Mouse (Mus musculus) embryonic facial prominence, embryonic 13.5 days (tissue): ENCODE measurements around the gene Frmd4a. TPM values are rescaled to one million over a fixed set of nuclear protein-coding genes. Genes with fewer than 3 reads are reported as not detected.

Source experiments
- ATAC-seq: fragments of 200-750 bp; cut with Nextera tagmentation; 2 replicates; pipeline ENCODE4 v1.8.0; 2017; ENCODE audit warnings: low read depth; ENCODE audit not compliant: insufficient number of reproducible peaks, insufficient read depth, low FRiP score, low TSS enrichment
- H3K27ac ChIP-seq: fragments of 300-500 bp; sonication (generic); 2 replicates; pipeline ENCODE4 v1.5.1; 2015; ENCODE audit warnings: moderate library complexity, mild to moderate bottlenecking, inconsistent platforms
- H3K27me3 ChIP-seq: fragments of 300-500 bp; sonication (generic); 2 replicates; pipeline ENCODE4 v1.6.1; 2015; ENCODE audit warnings: mild to moderate bottlenecking, inconsistent platforms
- H3K36me3 ChIP-seq: fragments of 300-500 bp; sonication (generic); 2 replicates; pipeline ENCODE4 v1.6.1; 2015; ENCODE audit warnings: mild to moderate bottlenecking, inconsistent platforms
- H3K4me1 ChIP-seq: fragments of 300-500 bp; sonication (generic); 2 replicates; pipeline ENCODE4 v1.6.1; 2015; ENCODE audit warnings: inconsistent platforms
- H3K4me2 ChIP-seq: fragments of 300-500 bp; sonication (generic); 2 replicates; pipeline ENCODE4 v1.6.1; 2015; ENCODE audit warnings: moderate library complexity, mild to moderate bottlenecking, inconsistent platforms
- H3K4me3 ChIP-seq: fragments of 300-500 bp; sonication (generic); 2 replicates; pipeline ENCODE4 v1.5.1; 2015; ENCODE audit warnings: mild to moderate bottlenecking, inconsistent platforms
- H3K9ac ChIP-seq: fragments of 300-500 bp; sonication (generic); 2 replicates; pipeline ENCODE4 v1.6.1; 2015; ENCODE audit warnings: mild to moderate bottlenecking, inconsistent platforms
- H3K9me3 ChIP-seq: fragments of 300-500 bp; sonication (generic); 2 replicates; pipeline ENCODE4 v1.6.1; 2016; ENCODE audit warnings: inconsistent platforms
- WGBS: fragments of 180-500 bp; shearing (Covaris S2); methylation state at CpG from one replicate; pipeline ENCODE4 v1.1.7; 2015; ENCODE audit warnings: mixed read lengths; 5-methylcytosine and 5-hydroxymethylcytosine counted together
- polyA plus RNA-seq: library from polyadenylated mRNA; unstranded; fragments of >200 nt; fragmentation: Nextera tagmentation; extraction: Ambion mirVana; gene quantifications from 2 replicates; pipeline ENCODE4 v1.2.1, GENCODE M21; 2015

Frmd4a gene
- polyA plus RNA-seq, 1 experiment from 2014 or later, result 50.8 TPM

GRCm38 (mm10) chr2:4504413-4504812 is 486.9 kb downstream of the Frmd4a start:
- no peak overlapping the region for H3K9ac ChIP-seq
- no peak overlapping the region for H3K4me3 ChIP-seq
- peaks cover 29% of the 10 kb centered on the region for H3K36me3 ChIP-seq
- H3K27me3 ChIP-seq, result no peaks in the 10 kb centered on the region
- no peak for ATAC-seq
- H3K27ac ChIP-seq, result no peak overlapping the region
- WGBS, result 87% methylated on average over 10 of the region's 10 CpGs
- no peak overlapping the region for H3K4me2 ChIP-seq
- peaks cover 30% of the 10 kb centered on the region for H3K4me1 ChIP-seq
- H3K9me3 ChIP-seq, result no peaks in the 10 kb centered on the region

DNA sequence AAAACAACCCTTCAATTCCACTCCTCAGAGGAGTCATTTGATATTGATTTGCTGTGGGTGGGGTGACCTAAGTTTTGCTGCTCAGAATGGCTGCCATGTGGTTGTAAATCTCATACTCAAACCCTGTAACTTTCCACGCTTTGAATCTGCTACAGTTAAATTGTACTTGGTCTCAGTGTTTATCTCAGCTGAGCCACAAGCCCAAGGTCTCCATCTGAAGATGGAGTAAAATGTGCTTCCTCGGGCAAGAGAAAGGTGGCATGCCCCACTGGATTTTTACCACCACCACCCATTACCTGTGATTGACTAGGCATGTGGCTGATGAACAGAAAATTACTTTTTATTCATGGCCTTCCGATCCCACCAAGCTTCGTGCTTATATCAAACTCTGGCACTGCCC is 488.2 kb downstream of the Frmd4a start:
- no peak for ATAC-seq
- H3K9me3 ChIP-seq, result no peaks in the 10 kb centered on the region
- 79% methylated on average over 4 of the region's 4 CpGs for WGBS

DNA sequence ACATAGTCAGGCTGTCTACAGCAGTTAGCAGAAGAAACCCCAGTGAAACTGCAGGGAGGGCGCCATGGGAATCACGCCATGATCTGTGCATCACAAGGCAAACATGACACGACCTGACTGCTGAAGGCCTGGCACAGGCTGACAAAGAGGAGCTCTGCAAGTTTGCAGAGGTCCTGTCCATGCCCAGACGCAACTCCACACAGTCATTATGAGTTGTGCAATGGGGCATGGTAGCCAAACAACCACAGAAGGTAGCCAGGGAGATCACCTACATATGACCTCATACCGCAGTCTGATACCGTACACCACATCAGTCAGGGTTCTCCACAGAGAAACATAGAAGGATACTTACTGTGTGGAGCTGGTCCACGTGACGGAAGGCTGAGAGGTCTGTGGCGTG is 489.1 kb downstream of the Frmd4a start:
- H3K9ac ChIP-seq, result no peak overlapping the region
- 88% methylated on average over 9 of the region's 9 CpGs for WGBS
- peaks cover 27% of the 10 kb centered on the region for H3K4me1 ChIP-seq
- no peaks in the 10 kb centered on the region for H3K27me3 ChIP-seq
- no peak for ATAC-seq
- H3K4me2 ChIP-seq, result no peak overlapping the region
- peaks cover 22% of the 10 kb centered on the region for H3K36me3 ChIP-seq
- no peaks in the 10 kb centered on the region for H3K9me3 ChIP-seq
- H3K27ac ChIP-seq, result no peak overlapping the region
- no peak overlapping the region for H3K4me3 ChIP-seq

More for the DNA sequence above, 488.2 kb downstream of the Frmd4a start:
- Histone ChIP-seq H3K4me3 (no peak overlapping the region), H3K9ac (no peak overlapping the region), H3K27me3 (no peaks in the 10 kb centered on the region), H3K4me1 (peaks cover 36% of the 10 kb centered on the region), H3K4me2 (no peak overlapping the region), H3K27ac (no peak overlapping the region), H3K36me3 (peaks cover 29% of the 10 kb centered on the region)

- 75% methylated on average over 13 of the region's 13 CpGs for WGBS
- Histone ChIP-seq H3K9me3 (no peaks in the 10 kb centered on the region), H3K4me1 (peaks cover 28% of the 10 kb centered on the region), H3K36me3 (peaks cover 22% of the 10 kb centered on the region), H3K27me3 (no peaks in the 10 kb centered on the region), H3K9ac (no peak overlapping the region), H3K4me2 (no peak overlapping the region), H3K4me3 (no peak overlapping the region), H3K27ac (no peak overlapping the region)
- no peak for ATAC-seq
Observed at GRCm38 (mm10) chr2:4507887-4508615, 490.5 kb downstream of the Frmd4a start.

DNA sequence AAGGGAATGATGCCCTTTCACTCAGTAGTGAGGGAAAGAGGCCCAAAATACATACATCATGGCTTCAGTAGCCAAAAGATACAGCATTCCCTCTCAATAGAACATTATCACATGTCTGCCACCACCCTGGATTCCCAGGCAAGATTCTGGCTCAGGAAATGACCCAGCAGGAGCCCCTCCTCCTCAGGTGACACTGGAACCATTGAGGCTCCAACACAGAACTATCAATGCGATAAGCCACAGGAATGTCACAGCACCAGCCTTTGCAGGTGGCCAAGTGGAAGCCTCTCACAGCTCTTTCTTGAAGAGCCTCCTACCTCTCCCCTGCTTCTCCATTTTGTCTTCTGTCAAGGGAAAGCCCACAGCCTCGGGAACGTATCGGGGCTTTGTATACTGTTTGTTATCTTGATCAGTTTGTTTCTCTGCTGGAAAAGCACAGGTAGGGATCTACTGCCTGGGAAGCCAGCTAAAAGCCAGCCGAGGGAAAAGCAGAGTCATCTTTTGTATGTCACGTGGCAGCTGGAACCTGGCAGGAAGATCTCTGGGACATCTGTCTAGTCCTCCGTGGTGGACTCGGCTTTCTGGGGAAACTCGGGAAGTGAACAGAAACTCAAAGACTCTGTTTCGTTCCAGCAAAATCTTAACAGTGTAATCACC is 491.6 kb downstream of the Frmd4a start:
- Histone ChIP-seq H3K9ac (no peak overlapping the region), H3K9me3 (no peaks in the 10 kb centered on the region), H3K27me3 (no peaks in the 10 kb centered on the region), H3K4me2 (no peak overlapping the region), H3K27ac (0 out of 2 replicates have a peak overlapping the region, but pooled peaks have one; percentile 33), H3K36me3 (peaks cover 27% of the 10 kb centered on the region), H3K4me1 (peaks cover 28% of the 10 kb centered on the region), H3K4me3 (no peak overlapping the region)
- no peak for ATAC-seq
- 79% methylated on average over 10 of the region's 10 CpGs for WGBS

- no peak overlapping the region for H3K4me3 ChIP-seq
- no peak overlapping the region for H3K4me2 ChIP-seq
- H3K4me1 ChIP-seq, result peaks cover 28% of the 10 kb centered on the region
- no peaks in the 10 kb centered on the region for H3K27me3 ChIP-seq
- H3K27ac ChIP-seq, result peak overlapping the region; percentile 33; the same call in 1 of the 2 replicates
- H3K9ac ChIP-seq, result no peak overlapping the region
- 74% methylated on average over 5 of the region's 5 CpGs for WGBS
- no peaks in the 10 kb centered on the region for H3K9me3 ChIP-seq
- H3K36me3 ChIP-seq, result peaks cover 28% of the 10 kb centered on the region
- no peak for ATAC-seq
Observed at GRCm38 (mm10) chr2:4509739-4510138, 492.2 kb downstream of the Frmd4a start.

DNA sequence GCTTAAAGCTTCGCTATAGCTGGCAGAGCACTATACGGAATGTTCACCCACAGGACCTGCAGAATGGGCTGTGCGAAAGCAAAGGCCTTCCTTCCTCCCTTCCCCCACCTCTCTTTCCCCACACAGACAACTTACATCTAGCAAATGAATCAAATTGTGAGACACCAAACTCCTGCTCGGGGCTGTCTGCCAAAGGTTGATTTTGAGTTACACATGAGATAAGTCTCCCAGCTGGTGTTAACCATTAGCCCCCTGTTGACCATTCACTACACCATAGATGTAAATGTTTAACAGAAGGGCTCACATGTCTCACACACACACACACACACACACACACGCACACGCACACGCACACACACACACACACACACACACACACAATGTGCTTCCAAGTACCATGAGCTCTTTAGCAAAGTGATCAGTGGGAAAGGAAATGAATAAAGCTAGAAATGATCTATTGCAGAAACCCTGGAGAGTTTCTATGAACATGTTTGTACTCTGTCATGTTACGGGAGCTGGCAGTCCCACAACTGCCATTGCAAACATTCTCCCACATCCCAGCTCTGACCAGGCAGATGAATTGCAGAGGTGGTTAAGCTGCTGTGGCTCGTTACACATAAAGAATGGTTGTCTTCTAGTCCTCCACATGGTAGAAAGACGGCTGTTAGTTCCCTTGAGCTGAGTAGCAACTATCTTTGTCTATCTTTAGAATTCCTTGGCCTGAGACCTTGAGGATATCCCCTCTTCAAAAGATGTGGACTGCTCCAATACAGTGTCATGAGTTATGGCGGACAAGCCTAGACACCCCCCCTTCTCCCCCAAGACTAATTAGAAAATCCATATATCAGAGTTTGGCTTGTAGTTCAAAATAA is 492.9 kb downstream of the Frmd4a start:
- Histone ChIP-seq H3K36me3 (peaks cover 33% of the 10 kb centered on the region), H3K27ac (peak overlapping the region; percentile 33; the same call in 1 of the 2 replicates)
- no peak for ATAC-seq

DNA sequence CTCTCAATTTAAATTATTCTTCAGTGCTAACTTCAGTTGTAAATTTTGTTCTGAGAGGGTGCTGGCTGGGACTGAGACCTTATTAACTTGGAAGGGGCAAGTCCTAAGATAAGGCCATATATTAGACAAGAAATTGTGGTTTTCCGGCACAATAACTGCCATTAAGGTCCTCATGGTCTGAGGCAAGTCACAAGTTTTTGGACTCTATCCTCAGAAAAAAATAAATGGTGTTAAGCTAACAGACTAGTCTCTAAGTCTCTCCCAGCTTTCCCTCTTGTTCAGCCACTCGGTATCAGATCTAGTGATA is 493.5 kb downstream of the Frmd4a start:
- peaks cover 32% of the 10 kb centered on the region for H3K36me3 ChIP-seq
- peaks cover 30% of the 10 kb centered on the region for H3K4me1 ChIP-seq
- no peak overlapping the region for H3K9ac ChIP-seq
- H3K27me3 ChIP-seq, result no peaks in the 10 kb centered on the region
- no peak overlapping the region for H3K27ac ChIP-seq
- 95% methylated on average over 2 of the region's 2 CpGs for WGBS
- H3K9me3 ChIP-seq, result no peaks in the 10 kb centered on the region
- H3K4me3 ChIP-seq, result no peak overlapping the region
- no peak overlapping the region for H3K4me2 ChIP-seq
- ATAC-seq, result no peak

More for the DNA sequence above, 492.9 kb downstream of the Frmd4a start:
- Histone ChIP-seq H3K4me3 (no peak overlapping the region), H3K27me3 (no peaks in the 10 kb centered on the region), H3K9ac (no peak overlapping the region), H3K4me2 (no peak overlapping the region), H3K9me3 (no peaks in the 10 kb centered on the region), H3K4me1 (peaks cover 28% of the 10 kb centered on the region)
- WGBS, result 79% methylated on average over 11 of the region's 11 CpGs

DNA sequence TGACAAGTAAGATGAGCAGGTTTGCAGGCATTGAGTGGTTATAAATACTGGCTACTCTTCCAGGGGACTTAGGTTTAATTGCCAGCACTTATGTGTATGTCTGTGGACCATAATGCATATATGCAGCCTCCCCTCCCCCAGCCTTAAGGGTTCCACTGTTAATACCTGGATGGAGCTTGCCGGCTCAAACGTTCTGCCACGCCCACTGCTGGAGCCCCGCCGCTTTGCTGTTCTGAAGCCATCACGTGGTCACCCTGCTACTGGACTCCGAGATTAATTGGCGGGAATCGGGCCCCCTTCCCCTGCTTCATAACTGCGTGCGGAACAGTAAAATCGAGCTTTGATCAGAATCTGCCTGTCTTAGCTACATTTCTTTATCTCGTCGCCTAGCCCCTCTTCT is 495.1 kb downstream of the Frmd4a start:
- Histone ChIP-seq H3K4me1 (peaks cover 42% of the 10 kb centered on the region), H3K9me3 (no peaks in the 10 kb centered on the region), H3K27me3 (no peaks in the 10 kb centered on the region), H3K4me2 (no peak overlapping the region), H3K36me3 (peaks cover 23% of the 10 kb centered on the region), H3K4me3 (no peak overlapping the region), H3K27ac (no peak overlapping the region), H3K9ac (no peak overlapping the region)
- no peak for ATAC-seq
- WGBS, result 50% methylated on average over 14 of the region's 14 CpGs

- Histone ChIP-seq H3K9ac (no peak overlapping the region), H3K27me3 (no peaks in the 10 kb centered on the region), H3K36me3 (peaks cover 25% of the 10 kb centered on the region), H3K9me3 (no peaks in the 10 kb centered on the region), H3K4me2 (no peak overlapping the region), H3K27ac (peak overlapping the region; percentile 68; the same call in 1 of the 2 replicates), H3K4me3 (no peak overlapping the region), H3K4me1 (peaks cover 23% of the 10 kb centered on the region)
- WGBS, result 84% methylated on average over 3 of the region's 3 CpGs
- no peak for ATAC-seq
Observed at GRCm38 (mm10) chr2:4515910-4516309, 498.4 kb downstream of the Frmd4a start.

DNA sequence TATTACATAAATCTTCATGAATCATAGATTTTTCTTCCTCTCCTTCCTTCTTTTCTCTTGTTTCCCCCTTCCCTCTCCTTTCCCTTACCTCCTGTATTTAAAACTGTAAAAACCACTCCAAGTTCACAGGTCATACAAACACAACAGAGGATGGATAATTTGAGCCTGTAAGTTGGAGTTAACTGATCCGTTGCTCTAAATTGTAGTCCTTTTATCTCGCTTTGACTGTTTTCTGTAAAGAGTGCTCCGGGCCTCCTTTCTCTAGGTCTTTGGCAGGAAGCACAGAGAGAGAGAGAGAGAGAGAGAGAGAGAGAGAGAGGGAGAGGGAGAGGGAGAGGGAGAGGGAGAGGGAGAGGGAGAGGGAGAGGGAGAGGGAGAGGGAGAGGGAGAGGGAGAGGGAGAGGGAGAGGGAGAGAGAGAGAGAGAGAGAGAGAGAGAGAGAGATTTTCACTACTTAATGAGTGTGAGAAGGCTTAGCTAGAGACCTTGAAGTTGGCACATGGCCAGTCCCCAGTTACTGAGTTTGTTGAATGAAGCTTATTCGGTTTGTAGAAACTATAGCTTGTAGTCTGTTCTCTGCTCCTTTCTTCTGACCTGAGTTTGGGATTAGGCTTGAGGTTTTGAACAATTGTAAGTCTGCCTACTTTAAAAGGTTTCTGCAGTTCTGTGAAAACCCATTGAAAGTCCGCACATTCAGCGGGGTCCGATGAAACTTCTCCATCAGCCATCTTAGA is 499.5 kb downstream of the Frmd4a start:
- H3K4me2 ChIP-seq, result no peak overlapping the region
- H3K36me3 ChIP-seq, result peaks cover 33% of the 10 kb centered on the region
- ATAC-seq, result no peak

More for the DNA sequence above, 499.5 kb downstream of the Frmd4a start:
- no peak overlapping the region for H3K4me3 ChIP-seq
- H3K27ac ChIP-seq, result peak overlapping the region; percentile 68
- H3K9me3 ChIP-seq, result no peaks in the 10 kb centered on the region
- H3K27me3 ChIP-seq, result no peaks in the 10 kb centered on the region
- WGBS, result 39% methylated on average over 7 of the region's 7 CpGs
- H3K9ac ChIP-seq, result no peak overlapping the region
- H3K4me1 ChIP-seq, result peaks cover 23% of the 10 kb centered on the region
